Mouse (Mus musculus) CH12.LX (cell line): ENCODE measurements around the gene Cap1. TPM values are rescaled to one million over a fixed set of nuclear protein-coding genes. Genes with fewer than 3 reads are reported as not detected.

Source experiments
- polyA plus RNA-seq: library from polyadenylated mRNA; unstranded; fragments of >175 nt; gene quantifications from 2 replicates; pipeline ENCODE4 v1.2.1, GENCODE M21; 2012; ENCODE audit warnings: low read depth; ENCODE audit not compliant: insufficient read length
- total RNA-seq, 2 experiments: library from RNA; depleted of rRNA; stranded (reverse); fragments of 300-350 nt in 1 of 2; fragments of >200 nt in 1 of 2; gene quantifications; 2 replicates each; pipeline ENCODE4 v1.2.3; 2012 to 2014

The Cap1 gene
- total and polyA plus RNA-seq, 3 experiments = 118 to 195 (median 159) TPM

Other genes starting within 250 kb of the Cap1 start
- not detected in 2 replicates for gene 9530002B09Rik, start 196.8 kb downstream of the Cap1 start, total RNA-seq (2012; rRNA removed)
- gene 9530002B09Rik, start 196.8 kb downstream of the Cap1 start, total RNA-seq (2014; rRNA removed) = not detected in 2 replicates
- gene 9530002B09Rik, start 196.8 kb downstream of the Cap1 start, polyA plus RNA-seq = not detected in 2 replicates
- 23.7 and 23.8 TPM in 2 replicates for gene Ppt1, start 49.8 kb downstream of the Cap1 start, total RNA-seq (2012; rRNA removed)
- gene Ppt1, start 49.8 kb downstream of the Cap1 start, total RNA-seq (2014; rRNA removed) = 23.9 and 24.2 TPM in 2 replicates
- 30.7 TPM in 2 replicates for gene Ppt1, start 49.8 kb downstream of the Cap1 start, polyA plus RNA-seq
- gene Mfsd2a, start 75.1 kb upstream of the Cap1 start, total RNA-seq (2012; rRNA removed) = 17.3 and 29.8 TPM in 2 replicates
- gene Mfsd2a, start 75.1 kb upstream of the Cap1 start, total RNA-seq (2014; rRNA removed) = 15.2 and 18.3 TPM in 2 replicates
- gene Mfsd2a, start 75.1 kb upstream of the Cap1 start, polyA plus RNA-seq = 13.0 and 17.4 TPM in 2 replicates
- gene Mycl, start 109.6 kb upstream of the Cap1 start, total RNA-seq (2012; rRNA removed) = 0.46 and 0.51 TPM in 2 replicates
- gene Mycl, start 109.6 kb upstream of the Cap1 start, total RNA-seq (2014; rRNA removed) = 0.38 and 0.41 TPM in 2 replicates
- gene Mycl, start 109.6 kb upstream of the Cap1 start, polyA plus RNA-seq = 0.44 and 0.65 TPM in 2 replicates
- gene Trit1, start 130.5 kb upstream of the Cap1 start, total RNA-seq (2012; rRNA removed) = 17.7 and 18.9 TPM in 2 replicates
- 21.3 and 21.9 TPM in 2 replicates for gene Trit1, start 130.5 kb upstream of the Cap1 start, total RNA-seq (2014; rRNA removed)
- 19.8 and 22.2 TPM in 2 replicates for gene Trit1, start 130.5 kb upstream of the Cap1 start, polyA plus RNA-seq
- not detected in 2 replicates for gene Bmp8b, start 219.1 kb upstream of the Cap1 start, total RNA-seq (2012; rRNA removed)
- not detected in 2 replicates for gene Bmp8b, start 219.1 kb upstream of the Cap1 start, total RNA-seq (2014; rRNA removed)
- gene Bmp8b, start 219.1 kb upstream of the Cap1 start, polyA plus RNA-seq = 0.12 TPM in 1 of 2 replicates, not detected in the other
- not detected in 2 replicates for gene Oxct2b, start 230.2 kb upstream of the Cap1 start, total RNA-seq (2012; rRNA removed)
- not detected in 2 replicates for gene Oxct2b, start 230.2 kb upstream of the Cap1 start, total RNA-seq (2014; rRNA removed)
- gene Oxct2b, start 230.2 kb upstream of the Cap1 start, polyA plus RNA-seq = not detected in 2 replicates